Mouse (Mus musculus) hindbrain, embryonic 12.5 days (tissue): ENCODE results near the gene Vegfc. TPM values are rescaled to one million over a fixed set of nuclear protein-coding genes. Genes with fewer than 3 reads are reported as not detected.

Experiments
- ATAC-seq: fragments of 200-750 bp; cut with Nextera tagmentation; 2 replicates; pipeline ENCODE4 v1.8.0; 2017; ENCODE audit warnings: moderate TSS enrichment; ENCODE audit not compliant: low FRiP score
- H3K27ac ChIP-seq: fragments of 300-500 bp; sonication (generic); 2 replicates; pipeline ENCODE4 v1.5.1; 2016; ENCODE audit warnings: mild to moderate bottlenecking
- H3K27me3 ChIP-seq: fragments of 300-500 bp; sonication (generic); 2 replicates; pipeline ENCODE4 v1.6.1; 2016; ENCODE audit warnings: mild to moderate bottlenecking
- H3K36me3 ChIP-seq: fragments of 300-500 bp; sonication (generic); 2 replicates; pipeline ENCODE4 v1.6.1; 2016; ENCODE audit warnings: mild to moderate bottlenecking
- H3K4me1 ChIP-seq: fragments of 300-500 bp; sonication (generic); 2 replicates; pipeline ENCODE4 v1.6.1; 2016
- H3K4me2 ChIP-seq: fragments of 300-500 bp; sonication (generic); replicated peaks from 2 replicates; pipeline ENCODE4 v1.6.1; 2016; ENCODE audit warnings: mild to moderate bottlenecking
- H3K4me3 ChIP-seq: fragments of 300-500 bp; sonication (generic); 2 replicates; pipeline ENCODE4 v1.5.1; 2016; ENCODE audit warnings: mild to moderate bottlenecking
- H3K9ac ChIP-seq: fragments of 300-500 bp; sonication (generic); 2 replicates; pipeline ENCODE4 v1.6.1; 2016; ENCODE audit warnings: mild to moderate bottlenecking, moderate library complexity
- H3K9me3 ChIP-seq: fragments of 300-500 bp; sonication (generic); replicated peaks from 2 replicates; pipeline ENCODE4 v1.6.1; 2016; ENCODE audit warnings: mild to moderate bottlenecking
- WGBS: fragments of 180-500 bp; shearing (Covaris S2); methylation state at CpG from one replicate; pipeline ENCODE4 v1.1.7; 2016; 5-methylcytosine and 5-hydroxymethylcytosine counted together
- polyA plus RNA-seq: library from polyadenylated mRNA; unstranded; fragments of >200 nt; fragmentation: Nextera tagmentation; extraction: Ambion mirVana; gene quantifications from 2 replicates; pipeline ENCODE4 v1.2.1, GENCODE M21; 2016

Vegfc gene
- polyA plus RNA-seq = 7.5 and 8.4 TPM in 2 replicates

GRCm38 (mm10) chr8:54077271-54078120, at the start of gene Vegfc:
Gene Vegfc (plus strand): TSS chr8:54077606.
- Histone ChIP-seq H3K27ac (peak within 1 kb of the TSS; percentile 72), H3K4me3 (peak within 1 kb of the TSS; percentile 75), H3K4me2 (peak within 1 kb of the TSS; percentile 79), H3K36me3 (no peaks in the 10 kb centered on the region), H3K4me1 (peaks cover 6% of the 10 kb centered on the region; the same call in 1 of the 2 replicates), H3K9ac (peak within 1 kb of the TSS; percentile 81), H3K27me3 (peaks cover 3% of the 10 kb centered on the region; the same call in 1 of the 2 replicates), H3K9me3 (no peaks in the 10 kb centered on the region)
- peak; percentile 89 for ATAC-seq
- 1% methylated on average over 61 of the region's 79 CpGs for WGBS

- WGBS = 91% methylated on average over 1 of the region's 1 CpGs
- Histone ChIP-seq H3K4me1 (no peaks in the 10 kb centered on the region), H3K4me2 (no peak overlapping the region), H3K9me3 (no peaks in the 10 kb centered on the region), H3K27me3 (no peaks in the 10 kb centered on the region), H3K9ac (no peak overlapping the region), H3K4me3 (no peak overlapping the region), H3K36me3 (no peaks in the 10 kb centered on the region), H3K27ac (no peak overlapping the region)
- ATAC-seq = no peak
These were observed 42.8 kb upstream of the Vegfc start for GRCm38 (mm10) chr8:54034584-54034983.

GRCm38 (mm10) chr8:54042601-54043000, 34.8 kb upstream of the Vegfc start:
- no peak overlapping the region for H3K4me2 ChIP-seq
- H3K4me1 ChIP-seq = no peaks in the 10 kb centered on the region
- no peak overlapping the region for H3K4me3 ChIP-seq
- no peaks in the 10 kb centered on the region for H3K9me3 ChIP-seq
- no peaks in the 10 kb centered on the region for H3K27me3 ChIP-seq
- H3K9ac ChIP-seq = no peak overlapping the region
- 50% methylated on average over 1 of the region's 1 CpGs for WGBS
- H3K27ac ChIP-seq = no peak overlapping the region
- no peak for ATAC-seq
- H3K36me3 ChIP-seq = no peaks in the 10 kb centered on the region

- H3K9ac ChIP-seq = no peak overlapping the region
- no peak overlapping the region for H3K4me3 ChIP-seq
- ATAC-seq = no peak
- no peaks in the 10 kb centered on the region for H3K4me1 ChIP-seq
- no peaks in the 10 kb centered on the region for H3K27me3 ChIP-seq
- 82% methylated on average over 1 of the region's 1 CpGs for WGBS
- no peaks in the 10 kb centered on the region for H3K9me3 ChIP-seq
- H3K36me3 ChIP-seq = no peaks in the 10 kb centered on the region
- no peak overlapping the region for H3K4me2 ChIP-seq
- H3K27ac ChIP-seq = no peak overlapping the region
These were observed 33.9 kb upstream of the Vegfc start for GRCm38 (mm10) chr8:54043468-54043867.

- Histone ChIP-seq H3K4me3 (no peak overlapping the region), H3K9ac (no peak overlapping the region), H3K4me2 (no peak overlapping the region), H3K27ac (no peak overlapping the region), H3K9me3 (no peaks in the 10 kb centered on the region), H3K27me3 (no peaks in the 10 kb centered on the region), H3K36me3 (no peaks in the 10 kb centered on the region), H3K4me1 (peaks cover 4% of the 10 kb centered on the region)
- WGBS = 13% methylated on average over 1 of the region's 1 CpGs
- 0 out of 2 replicates have a peak, but pooled peaks have one; percentile 48 for ATAC-seq
These were observed 24.2 kb upstream of the Vegfc start for GRCm38 (mm10) chr8:54053210-54053609.

GRCm38 (mm10) chr8:54065492-54065891, 11.9 kb upstream of the Vegfc start:
- Histone ChIP-seq H3K4me3 (no peak overlapping the region), H3K27ac (no peak overlapping the region), H3K9me3 (no peaks in the 10 kb centered on the region), H3K4me1 (no peaks in the 10 kb centered on the region), H3K36me3 (no peaks in the 10 kb centered on the region), H3K27me3 (no peaks in the 10 kb centered on the region), H3K4me2 (no peak overlapping the region), H3K9ac (no peak overlapping the region)
- ATAC-seq = no peak
- WGBS = 55% methylated on average over 4 of the region's 4 CpGs

- 48% methylated on average over 1 of the region's 1 CpGs for WGBS
- ATAC-seq = no peak
- Histone ChIP-seq H3K27me3 (peaks cover 3% of the 10 kb centered on the region; the same call in 1 of the 2 replicates), H3K4me1 (peaks cover 6% of the 10 kb centered on the region; the same call in 1 of the 2 replicates), H3K9me3 (no peaks in the 10 kb centered on the region), H3K9ac (no peak overlapping the region), H3K27ac (no peak overlapping the region), H3K36me3 (no peaks in the 10 kb centered on the region), H3K4me3 (peak overlapping the region; percentile 75; the same call in 1 of the 2 replicates), H3K4me2 (peak overlapping the region; percentile 79)
These were observed 1.1 kb upstream of the Vegfc start for GRCm38 (mm10) chr8:54076301-54076700.

GRCm38 (mm10) chr8:54076791-54077270, 575 bp upstream of the Vegfc start:
- Histone ChIP-seq H3K27me3 (peaks cover 3% of the 10 kb centered on the region; the same call in 1 of the 2 replicates), H3K4me1 (peaks cover 6% of the 10 kb centered on the region; the same call in 1 of the 2 replicates), H3K4me2 (peak overlapping the region; percentile 79), H3K36me3 (no peaks in the 10 kb centered on the region), H3K9ac (peak overlapping the region; percentile 81), H3K4me3 (peak overlapping the region; percentile 75), H3K9me3 (no peaks in the 10 kb centered on the region), H3K27ac (peak overlapping the region; percentile 72)
- ATAC-seq = peak; percentile 93
- WGBS = under 1% methylated on average over 21 of the region's 28 CpGs

- H3K4me3 ChIP-seq = peak overlapping the region; percentile 75
- H3K27ac ChIP-seq = no peak overlapping the region
- peaks cover 3% of the 10 kb centered on the region; the same call in 1 of the 2 replicates for H3K27me3 ChIP-seq
- peak overlapping the region; percentile 79 for H3K4me2 ChIP-seq
- whole genome bisulfite sequencing = 7% methylated on average over 1 of the region's 1 CpGs
- peaks cover 6% of the 10 kb centered on the region; the same call in 1 of the 2 replicates for H3K4me1 ChIP-seq
- no peaks in the 10 kb centered on the region for H3K9me3 ChIP-seq
- peak; percentile 11; the same call in 1 of the 2 replicates for ATAC-seq
- H3K9ac ChIP-seq = peak overlapping the region; percentile 81; the same call in 1 of the 2 replicates
- H3K36me3 ChIP-seq = no peaks in the 10 kb centered on the region
These were observed 675 bp downstream of the Vegfc start for GRCm38 (mm10) chr8:54078121-54078440.

- H3K9ac ChIP-seq = no peak overlapping the region
- H3K4me3 ChIP-seq = no peak overlapping the region
- peaks cover 6% of the 10 kb centered on the region; the same call in 1 of the 2 replicates for H3K4me1 ChIP-seq
- H3K27ac ChIP-seq = no peak overlapping the region
- ATAC-seq = no peak
- H3K4me2 ChIP-seq = peak overlapping the region; percentile 24
- H3K9me3 ChIP-seq = no peaks in the 10 kb centered on the region
- no peaks in the 10 kb centered on the region for H3K36me3 ChIP-seq
- H3K27me3 ChIP-seq = peaks cover 3% of the 10 kb centered on the region; the same call in 1 of the 2 replicates
- WGBS = 52% methylated on average over 11 of the region's 11 CpGs
These were observed 1.6 kb downstream of the Vegfc start for GRCm38 (mm10) chr8:54079001-54079400.

- ATAC-seq = no peak
- H3K4me3 ChIP-seq = no peak overlapping the region
- no peaks in the 10 kb centered on the region for H3K9me3 ChIP-seq
- no peak overlapping the region for H3K27ac ChIP-seq
- peaks cover 6% of the 10 kb centered on the region; the same call in 1 of the 2 replicates for H3K4me1 ChIP-seq
- no peaks in the 10 kb centered on the region for H3K36me3 ChIP-seq
- H3K4me2 ChIP-seq = no peak overlapping the region
- no peak overlapping the region for H3K9ac ChIP-seq
- H3K27me3 ChIP-seq = peaks cover 3% of the 10 kb centered on the region; the same call in 1 of the 2 replicates
These were observed 2.2 kb downstream of the Vegfc start for GRCm38 (mm10) chr8:54079601-54080000.

GRCm38 (mm10) chr8:54085896-54086295, 8.5 kb downstream of the Vegfc start:
- Histone ChIP-seq H3K27me3 (no peaks in the 10 kb centered on the region), H3K27ac (no peak overlapping the region), H3K36me3 (no peaks in the 10 kb centered on the region), H3K4me2 (no peak overlapping the region), H3K9ac (no peak overlapping the region), H3K9me3 (no peaks in the 10 kb centered on the region), H3K4me3 (no peak overlapping the region), H3K4me1 (no peaks in the 10 kb centered on the region)
- no peak for ATAC-seq
- 91% methylated on average over 6 of the region's 6 CpGs for WGBS
